Mouse (Mus musculus) liver, embryonic 16.5 days (tissue): Measurements from ENCODE around the gene Plekhb1. TPM values are rescaled to one million over a fixed set of nuclear protein-coding genes. Genes with fewer than 3 reads are reported as not detected.

Source experiments
- ATAC-seq: fragments of 200-750 bp; cut with Nextera tagmentation; 2 replicates; pipeline ENCODE4 v1.8.0; 2017; ENCODE audit warnings: low read depth, mild to moderate bottlenecking, moderate number of reproducible peaks, moderate library complexity
- H3K27ac ChIP-seq: fragments of 300-500 bp; sonication (generic); 2 replicates; pipeline ENCODE4 v1.5.1; 2014; ENCODE audit warnings: mild to moderate bottlenecking, low read length
- H3K27me3 ChIP-seq: fragments of 300-500 bp; sonication (generic); 2 replicates; pipeline ENCODE4 v1.6.1; 2014; ENCODE audit warnings: low read depth, low read length, mixed read lengths; ENCODE audit not compliant: control insufficient read depth, insufficient read depth
- H3K36me3 ChIP-seq: fragments of 300-500 bp; sonication (generic); 2 replicates; pipeline ENCODE4 v1.6.1; 2014; ENCODE audit warnings: mild to moderate bottlenecking; ENCODE audit not compliant: control insufficient read depth, insufficient read depth
- H3K4me1 ChIP-seq: fragments of 300-500 bp; sonication (generic); 2 replicates; pipeline ENCODE4 v1.6.1; 2014; ENCODE audit warnings: low read depth, low read length, mixed read lengths; ENCODE audit not compliant: control insufficient read depth
- H3K4me2 ChIP-seq: fragments of 300-500 bp; sonication (generic); 2 replicates; pipeline ENCODE4 v1.6.1; 2014; ENCODE audit warnings: low read depth, low read length, mixed read lengths
- H3K4me3 ChIP-seq: fragments of 300-500 bp; sonication (generic); 2 replicates; pipeline ENCODE4 v1.5.1; 2014; ENCODE audit warnings: low read depth, mild to moderate bottlenecking, low read length
- H3K9ac ChIP-seq: fragments of 300-500 bp; sonication (generic); 2 replicates; pipeline ENCODE4 v1.6.1; 2014; ENCODE audit warnings: low read depth, low read length
- H3K9me3 ChIP-seq: fragments of 300-500 bp; sonication (generic); replicated peaks from 2 replicates; pipeline ENCODE4 v1.6.1; 2016; ENCODE audit warnings: low read length; ENCODE audit not compliant: control insufficient read depth
- WGBS: fragments of 180-500 bp; shearing (Covaris S2); extraction: QIAGEN DNeasy Blood & Tissue Kit; methylation state at CpG from one replicate; pipeline ENCODE4 v1.1.7; 2014; ENCODE audit not compliant: insufficient replicate concordance; 5-methylcytosine and 5-hydroxymethylcytosine counted together
- polyA plus RNA-seq: library from polyadenylated mRNA; unstranded; fragments of >200 nt; fragmentation: Nextera tagmentation; extraction: Ambion mirVana; gene quantifications from 2 replicates; pipeline ENCODE4 v1.2.1, GENCODE M21; 2015

Gene Plekhb1
- polyA plus RNA-seq, 1 experiment from 2014 or later: 0.33 TPM

- no peaks in the 10 kb centered on the region for H3K27me3 ChIP-seq
- peak within 1 kb of the TSS; percentile 89 for H3K9ac ChIP-seq
- H3K4me1 ChIP-seq: peaks cover 14% of the 10 kb centered on the region
- H3K9me3 ChIP-seq: no peaks in the 10 kb centered on the region
- peak within 1 kb of the TSS; percentile 76 for H3K4me3 ChIP-seq
- peak within 1 kb of the TSS; percentile 99 for H3K27ac ChIP-seq
- H3K36me3 ChIP-seq: no peaks in the 10 kb centered on the region
- peak; percentile 93 for ATAC-seq
- under 1% methylated on average over 99 of the region's 105 CpGs for WGBS
- H3K4me2 ChIP-seq: peak within 1 kb of the TSS; percentile 96
Measured at GRCm38 (mm10) chr7:100607214-100608129, 54.7 kb downstream of the Plekhb1 start, which contains the start of gene Rab6a. Rab6a (plus strand) TSS chr7:100607410.

DNA sequence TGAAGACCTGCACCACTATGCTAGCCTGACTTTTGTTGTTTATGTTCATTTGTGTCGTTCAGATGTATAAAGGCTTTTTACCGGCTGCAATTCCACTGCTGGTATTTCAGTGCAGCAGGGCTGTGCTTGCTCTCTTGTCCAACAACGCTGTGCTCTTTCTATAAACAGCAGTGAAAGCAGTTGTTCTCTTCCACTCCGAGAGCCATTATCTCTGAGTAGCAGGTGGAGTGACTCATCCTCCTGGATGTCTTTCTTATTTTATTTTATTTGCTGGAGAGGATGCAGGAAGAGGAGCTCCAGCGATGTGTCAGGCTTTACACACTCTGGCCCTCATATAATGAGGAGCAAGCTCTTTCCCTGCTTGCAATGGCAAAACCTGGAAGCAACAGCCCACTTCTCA is 62.0 kb downstream of the Plekhb1 start:
- Histone ChIP-seq H3K4me1 (no peaks in the 10 kb centered on the region), H3K27ac (no peak overlapping the region), H3K9ac (no peak overlapping the region), H3K4me3 (no peak overlapping the region), H3K9me3 (no peaks in the 10 kb centered on the region), H3K36me3 (no peaks in the 10 kb centered on the region), H3K4me2 (no peak overlapping the region), H3K27me3 (no peaks in the 10 kb centered on the region)
- 46% methylated on average over 5 of the region's 5 CpGs for WGBS
- no peak for ATAC-seq

GRCm38 (mm10) chr7:100593349-100593748 is 68.9 kb downstream of the Plekhb1 start:
- no peak for ATAC-seq

More at GRCm38 (mm10) chr7:100593349-100593748, 68.9 kb downstream of the Plekhb1 start:
- H3K27me3 ChIP-seq: no peaks in the 10 kb centered on the region
- no peak overlapping the region for H3K4me2 ChIP-seq
- no peak overlapping the region for H3K4me3 ChIP-seq
- no peak overlapping the region for H3K27ac ChIP-seq
- H3K4me1 ChIP-seq: peaks cover 9% of the 10 kb centered on the region
- no peaks in the 10 kb centered on the region for H3K36me3 ChIP-seq
- no peak overlapping the region for H3K9ac ChIP-seq
- no peaks in the 10 kb centered on the region for H3K9me3 ChIP-seq

Other genes starting within 250 kb of the Plekhb1 start
- gene Ucp3, start 189.4 kb downstream of the Plekhb1 start, polyA plus RNA-seq: 0.05 and 0.08 TPM in 2 replicates
- gene Ucp2, start 169.1 kb downstream of the Plekhb1 start, polyA plus RNA-seq: 722 and 766 TPM in 2 replicates
- gene Dnajb13, start 147.5 kb downstream of the Plekhb1 start, polyA plus RNA-seq: 3.0 and 4.4 TPM in 2 replicates
- gene Coa4, start 125.3 kb downstream of the Plekhb1 start, polyA plus RNA-seq: 10.7 and 13.1 TPM in 2 replicates
- gene Rab6a, start 55.0 kb downstream of the Plekhb1 start, polyA plus RNA-seq: 30.8 and 34.9 TPM in 2 replicates
- 37.4 and 38.8 TPM in 2 replicates for gene Mrpl48, start 54.1 kb downstream of the Plekhb1 start, polyA plus RNA-seq
- 5.0 and 6.3 TPM in 2 replicates for gene Fam168a, start 44.2 kb upstream of the Plekhb1 start, polyA plus RNA-seq
- 15.8 and 16.3 TPM in 2 replicates for gene Relt, start 201.0 kb upstream of the Plekhb1 start, polyA plus RNA-seq